Mouse (Mus musculus) cerebellum, adult 11-12 months (tissue): ENCODE measurements around the gene Ptprq.

Experiments used
- DNase-seq: peaks from one replicate; pipeline ENCODE4 v3.0.0; 2022

Ptprq gene

DNA sequence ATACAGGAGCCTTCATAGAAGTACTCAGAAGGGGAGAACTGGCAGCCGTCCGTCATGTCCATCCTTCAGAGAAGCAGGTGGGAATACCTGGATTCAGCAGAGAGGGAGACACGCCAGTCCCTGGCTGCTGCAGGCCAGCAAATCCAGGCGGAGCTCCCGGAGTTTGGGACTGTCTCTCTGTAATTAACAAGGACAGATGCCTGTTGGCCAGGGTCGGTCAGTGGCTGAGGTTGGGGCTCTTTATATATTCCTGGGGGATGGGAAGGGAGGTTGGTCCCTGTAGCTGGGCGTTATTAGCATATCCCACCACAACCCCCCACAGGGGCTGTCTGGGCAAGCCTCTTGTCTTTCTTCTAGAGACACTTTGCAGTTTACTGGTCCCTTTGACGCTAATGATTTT is 234.0 kb downstream of the Ptprq start, which contains the start of gene Myf5:
Myf5 (minus strand) TSS at position 265 of the 400 bp plus-strand sequence.
- no peak for DNase-seq

DNA sequence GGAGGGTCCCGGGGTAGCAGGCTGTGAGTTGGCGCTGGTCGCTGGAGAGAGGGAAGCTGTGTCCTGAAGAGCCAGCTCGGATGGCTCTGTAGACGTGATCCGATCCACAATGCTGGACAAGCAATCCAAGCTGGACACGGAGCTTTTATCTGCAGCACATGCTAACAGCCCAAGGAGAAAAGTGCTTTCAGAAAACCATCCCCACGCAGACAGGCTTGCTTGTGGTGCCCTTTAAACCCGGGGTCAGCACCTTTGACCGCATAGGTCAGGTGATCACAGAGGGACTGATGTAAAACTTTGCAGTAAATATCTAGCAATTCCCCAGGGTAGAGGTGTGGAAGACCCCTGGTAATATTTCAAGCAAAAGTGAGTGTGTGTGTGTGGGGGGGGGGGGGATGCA is 235.8 kb downstream of the Ptprq start:
- DNase-seq: no peak

DNA sequence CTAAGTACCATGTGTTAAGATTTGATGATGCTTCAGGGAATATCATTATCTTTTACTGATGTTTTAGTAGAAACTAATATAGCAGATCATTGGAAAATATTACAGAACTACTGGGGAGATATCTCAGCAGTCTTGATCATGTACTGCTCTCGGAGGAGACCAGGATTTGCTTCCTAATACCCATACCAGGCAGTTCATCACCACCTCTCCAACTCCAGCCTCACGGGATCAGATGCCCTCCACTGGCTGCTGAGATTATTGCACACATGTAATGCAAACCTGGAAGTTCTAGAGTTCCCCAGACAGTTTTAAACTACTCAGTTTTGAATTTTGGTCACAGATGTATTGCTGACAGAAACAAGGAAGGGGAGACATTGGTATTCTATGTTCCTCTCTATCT is 246.4 kb downstream of the Ptprq start:
- DNase-seq: no peak

DNA sequence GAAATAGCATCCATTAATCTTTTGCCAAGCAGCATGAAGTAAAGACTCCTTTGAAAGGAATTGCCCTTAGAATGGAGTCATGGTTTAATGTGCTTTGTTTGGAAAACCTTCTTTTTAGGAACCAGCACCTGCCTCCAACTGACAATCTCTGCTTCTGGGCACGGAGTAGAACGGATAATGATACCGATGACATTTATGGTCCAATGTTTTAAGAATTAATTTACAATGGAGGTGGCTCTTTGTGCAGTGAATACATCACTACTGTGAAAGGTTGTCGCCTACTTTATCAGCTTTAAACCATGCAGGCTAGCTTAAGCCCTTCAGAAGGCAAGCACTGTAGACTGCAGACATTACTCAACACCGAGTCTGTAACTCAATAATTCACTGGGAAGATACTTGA is 248.1 kb downstream of the Ptprq start:
- no peak for DNase-seq

DNA sequence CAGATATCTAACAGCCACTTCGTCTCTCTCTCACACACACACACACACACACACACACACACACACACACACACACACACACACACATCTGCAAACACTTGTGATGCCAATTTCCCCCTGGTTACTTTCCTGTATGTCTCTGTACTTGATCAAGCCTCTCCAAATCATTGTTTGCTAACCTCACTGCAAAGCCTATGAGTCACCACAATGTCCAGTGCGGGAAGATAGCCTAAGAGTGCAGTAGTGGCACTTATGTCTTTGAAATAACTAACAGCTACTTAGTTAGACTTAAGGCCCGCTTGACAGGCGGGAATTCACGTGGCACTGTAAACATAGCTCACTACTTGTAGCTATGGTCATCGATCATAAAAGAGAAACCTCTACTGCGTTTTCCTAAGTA is 252.0 kb downstream of the Ptprq start:
- DNase-seq: no peak
